Mouse (Mus musculus): ENCODE measurements around the gene Pim1. TPM values are rescaled to one million over a fixed set of nuclear protein-coding genes. Genes with fewer than 3 reads are reported as not detected.
"Not testable (repeated sequence)": the region's sequence is repeated elsewhere in the genome, so short reads cannot be mapped to it uniquely, and the experiment has no call there.

Gene Pim1
- total RNA-seq, 2 experiments from 2014 or later = 18.8 to 25.4 TPM

DNA sequence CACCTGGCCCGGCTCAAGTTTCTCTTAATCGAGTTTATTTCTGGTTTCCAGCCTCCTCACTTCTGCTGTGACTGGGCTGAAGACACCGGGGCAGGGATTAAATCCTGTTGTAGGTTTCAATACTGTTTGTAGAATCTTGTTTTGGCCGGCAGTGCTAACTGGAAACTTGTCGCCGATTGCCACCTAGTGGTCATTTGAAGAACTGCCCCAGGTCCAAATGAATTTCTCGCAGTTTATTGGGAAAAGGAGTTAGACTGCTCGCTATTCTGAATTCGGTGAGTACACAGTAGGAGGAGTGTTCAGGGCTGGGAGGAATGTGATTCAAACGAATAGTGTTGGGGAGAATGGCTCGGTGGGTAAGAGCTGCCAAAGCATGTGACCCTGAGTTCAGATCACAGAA lies 23.9 kb downstream of the Pim1 start:
- peak; percentile 83 for DNase-seq (ENCODE audit: low spot score)

DNA sequence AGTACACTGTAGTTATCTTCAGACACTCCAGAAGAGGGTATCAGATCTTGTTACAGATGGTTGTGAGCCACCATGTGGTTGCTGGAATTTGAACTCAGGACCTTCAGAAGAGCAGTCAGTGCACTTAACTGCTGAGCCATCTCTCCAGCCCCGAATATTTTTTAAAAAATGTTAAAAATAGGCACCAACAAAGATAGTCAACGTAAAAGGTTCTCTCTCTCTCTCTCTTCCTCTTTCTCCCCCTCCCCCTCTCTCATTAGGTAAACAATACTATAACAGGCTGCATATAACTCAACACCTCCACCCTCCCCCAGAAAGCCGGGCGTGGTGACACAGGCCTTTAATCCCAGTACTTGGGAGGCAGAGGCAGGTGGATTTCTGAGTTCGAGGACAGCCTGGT lies 28.1 kb downstream of the Pim1 start:
- not testable (repeated sequence) for DNase-seq (ENCODE audit: low spot score)

DNA sequence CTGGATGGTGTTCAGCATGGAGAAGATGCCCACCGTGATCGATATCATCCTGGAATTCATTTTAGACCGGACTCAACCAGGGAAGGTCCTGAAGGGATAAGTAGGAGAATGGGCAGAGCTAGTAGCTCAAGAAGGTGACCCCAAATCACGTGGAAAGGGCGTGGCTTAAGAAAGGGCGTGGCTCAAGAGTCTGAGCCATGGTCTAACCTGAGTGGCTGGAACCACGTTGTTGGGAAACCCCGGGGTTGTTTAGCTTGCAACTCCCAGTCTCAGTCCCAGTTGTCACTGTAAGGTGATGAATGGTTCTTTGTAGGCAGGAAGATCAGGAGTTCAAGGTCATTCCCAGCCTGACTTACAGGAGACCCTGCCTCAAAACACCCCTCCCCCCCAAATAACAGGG lies 29.2 kb downstream of the Pim1 start:
- no peak for DNase-seq (ENCODE audit: low spot score)

DNA sequence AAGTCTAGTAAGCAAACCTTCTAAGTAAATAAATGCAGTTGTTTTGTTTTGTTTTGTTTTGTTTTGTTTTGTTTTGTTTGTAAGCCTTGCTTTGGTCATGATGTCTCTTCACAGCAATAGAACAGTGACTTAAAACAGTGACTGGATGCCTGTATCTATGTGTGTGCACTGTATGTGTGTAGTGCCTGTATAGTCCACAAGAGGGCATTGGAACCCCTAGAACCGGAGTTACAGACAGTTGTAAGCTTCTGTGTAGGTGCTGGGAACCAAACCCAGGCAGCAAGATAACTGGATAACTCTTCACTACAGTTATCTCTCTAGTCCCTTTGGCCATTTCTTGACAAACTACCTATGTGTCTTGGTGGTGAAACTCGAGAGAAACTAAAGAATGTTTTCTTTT lies 35.1 kb downstream of the Pim1 start:
- no peak for DNase-seq (ENCODE audit: low spot score)

DNA sequence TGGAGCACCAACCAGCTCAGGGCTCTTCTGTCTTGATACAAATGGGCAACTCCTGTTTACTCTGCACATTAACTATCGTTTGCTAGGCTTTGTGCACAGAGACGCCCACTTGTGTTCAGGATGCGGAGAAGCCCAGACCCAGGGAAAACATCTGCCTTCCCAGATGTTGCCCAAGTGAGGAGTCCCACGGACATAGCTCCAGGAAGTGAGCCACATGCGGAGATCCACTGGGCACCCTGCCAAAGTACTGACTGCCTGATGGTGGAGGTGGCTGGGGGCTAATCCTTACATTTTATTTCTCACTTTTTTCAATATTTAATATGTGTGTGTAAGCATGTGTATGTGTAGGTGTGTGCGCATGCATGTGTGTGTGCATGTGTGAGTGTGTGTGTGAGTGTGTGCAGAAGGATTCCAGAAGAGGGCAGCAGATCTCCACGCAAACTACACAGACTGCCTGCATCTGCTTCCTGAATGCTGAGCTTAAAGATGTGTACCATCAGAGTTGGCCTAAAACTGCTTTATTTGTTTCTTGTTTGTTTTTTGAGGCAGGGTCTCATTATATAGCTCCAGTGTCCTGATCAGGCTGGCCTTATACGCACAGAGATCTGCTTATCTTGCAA lies 38.1 kb downstream of the Pim1 start:
- no peak for DNase-seq (ENCODE audit: low spot score)

DNA sequence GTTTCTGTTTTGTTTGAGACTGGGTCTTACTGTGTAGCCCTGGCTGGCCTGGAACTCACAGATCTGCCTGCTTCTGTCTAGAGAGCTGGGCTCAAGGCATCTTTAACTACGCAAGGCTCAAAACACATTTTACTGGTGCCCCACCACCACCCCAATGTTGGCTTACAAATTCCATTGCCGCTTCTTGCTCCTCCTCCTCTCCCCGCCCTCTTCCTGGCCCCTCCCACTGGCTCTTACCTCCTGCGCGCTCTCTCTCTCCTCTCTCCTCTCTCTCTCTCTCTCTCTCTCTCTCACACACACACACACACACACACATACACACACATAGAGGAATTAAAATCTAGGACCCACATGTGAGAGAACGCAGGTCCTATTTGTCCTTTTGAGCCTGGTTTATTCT lies 40.0 kb downstream of the Pim1 start:
- no peak for DNase-seq (ENCODE audit: low spot score)

DNA sequence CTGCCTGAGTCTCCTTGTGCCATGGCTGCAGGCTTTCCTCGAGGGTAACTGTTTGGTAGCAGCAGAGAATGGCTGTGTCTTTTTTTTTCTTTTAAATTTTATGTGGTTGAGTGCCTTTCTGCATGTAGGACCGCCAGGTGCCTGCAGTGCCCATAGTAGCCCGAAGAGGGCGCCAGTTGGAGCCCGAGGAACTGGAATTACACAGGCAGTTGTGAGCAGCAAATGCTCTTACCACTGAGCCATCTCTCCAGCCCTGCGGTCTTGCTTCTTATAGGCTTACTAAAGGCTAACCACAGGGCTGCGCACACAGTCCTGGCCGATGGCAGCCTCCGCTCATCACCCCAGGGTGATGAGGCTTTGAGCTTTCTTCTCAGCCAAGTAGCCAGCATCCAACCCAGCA lies 40.7 kb downstream of the Pim1 start:
- DNase-seq (ENCODE audit: low spot score) = no peak

DNA sequence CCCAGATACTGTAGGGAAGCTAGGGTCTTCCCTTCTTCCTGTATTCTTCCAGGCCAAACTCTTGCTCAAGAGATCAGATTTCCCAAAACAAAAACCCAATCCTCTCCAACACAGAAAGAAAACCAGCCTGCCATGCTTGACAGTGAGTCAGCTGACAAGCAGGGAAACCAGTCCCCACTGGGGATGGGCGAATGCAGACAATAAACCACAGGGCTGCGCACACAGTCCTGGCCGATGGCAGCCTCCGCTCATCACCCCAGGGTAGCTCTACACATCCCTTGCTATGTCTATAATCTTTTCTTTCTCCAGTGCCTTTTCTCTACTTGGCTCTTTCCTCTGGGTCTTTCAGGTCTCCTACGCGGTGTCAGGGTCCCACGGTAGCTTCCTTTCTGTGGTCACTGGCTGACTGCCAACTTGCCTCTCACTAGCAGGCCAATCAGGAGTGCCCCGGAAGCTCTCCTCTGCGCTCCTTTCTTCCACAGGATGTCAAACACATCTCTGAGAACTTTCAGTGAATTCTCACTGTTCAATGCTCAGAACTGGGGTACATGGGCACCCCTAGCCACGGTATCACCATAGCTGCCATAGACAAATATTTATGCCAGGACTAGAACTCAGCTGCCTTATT lies 41.3 kb downstream of the Pim1 start:
- DNase-seq (ENCODE audit: low spot score) = no peak

DNA sequence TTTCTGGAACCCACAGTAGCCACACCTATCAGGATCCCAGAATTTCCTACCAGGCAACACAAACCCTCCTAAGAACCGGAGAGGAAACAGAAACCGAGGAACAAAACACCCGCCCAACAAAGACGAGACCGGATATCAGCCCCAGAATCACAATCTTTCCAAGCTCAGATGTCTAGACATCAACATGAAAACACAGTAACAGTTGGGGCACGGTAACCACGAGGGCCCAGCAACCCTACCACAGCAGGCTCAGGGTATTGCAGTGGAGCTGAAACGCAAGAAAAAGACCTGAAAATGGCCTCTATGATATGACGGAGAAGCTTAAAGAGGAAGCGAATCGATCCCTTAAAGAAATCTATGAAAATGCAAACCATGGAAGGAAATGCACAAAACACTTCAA lies 43.3 kb downstream of the Pim1 start:
- DNase-seq (ENCODE audit: low spot score) = no peak

DNA sequence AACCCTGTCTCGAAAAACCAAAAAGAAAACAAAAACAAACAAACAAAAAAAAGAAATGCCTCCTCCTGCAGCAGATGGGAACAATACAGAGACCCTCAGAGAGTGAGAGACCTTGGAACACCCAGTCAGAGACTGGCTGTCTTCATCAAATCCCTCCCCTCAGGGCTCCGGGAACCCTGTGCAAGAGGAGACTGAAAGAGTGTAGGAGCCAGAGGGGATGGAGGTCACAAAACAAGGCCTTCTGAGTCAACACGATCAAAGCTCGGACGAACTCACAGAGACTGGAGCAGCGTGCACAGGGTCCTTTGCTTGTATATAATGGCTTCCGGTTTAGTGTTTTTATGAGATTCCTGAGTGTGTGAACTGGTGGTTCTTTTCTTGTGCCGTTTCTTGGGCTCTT lies 49.9 kb downstream of the Pim1 start:
- no peak for DNase-seq (ENCODE audit: low spot score)

DNA sequence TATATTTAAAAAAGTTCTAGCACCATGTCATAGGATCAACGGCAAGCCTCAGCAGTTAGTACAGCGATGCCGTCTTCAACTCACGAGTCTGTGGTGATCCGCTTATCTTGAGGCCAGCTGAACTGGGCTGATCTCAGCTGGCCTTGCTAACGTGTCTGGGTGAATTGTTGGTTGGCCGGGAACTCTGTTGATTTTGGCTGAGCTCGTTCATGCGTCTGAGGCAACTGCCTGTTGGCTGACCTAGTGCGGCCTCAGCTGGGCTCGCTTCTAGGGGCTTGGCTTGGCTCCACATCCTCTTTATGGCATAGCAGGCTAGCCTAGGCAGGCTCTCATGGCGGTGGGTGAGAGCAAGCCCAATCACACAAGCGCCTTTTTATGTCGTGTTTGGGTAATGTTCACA lies 50.9 kb downstream of the Pim1 start:
- peak; percentile 88 for DNase-seq (ENCODE audit: low spot score)

DNA sequence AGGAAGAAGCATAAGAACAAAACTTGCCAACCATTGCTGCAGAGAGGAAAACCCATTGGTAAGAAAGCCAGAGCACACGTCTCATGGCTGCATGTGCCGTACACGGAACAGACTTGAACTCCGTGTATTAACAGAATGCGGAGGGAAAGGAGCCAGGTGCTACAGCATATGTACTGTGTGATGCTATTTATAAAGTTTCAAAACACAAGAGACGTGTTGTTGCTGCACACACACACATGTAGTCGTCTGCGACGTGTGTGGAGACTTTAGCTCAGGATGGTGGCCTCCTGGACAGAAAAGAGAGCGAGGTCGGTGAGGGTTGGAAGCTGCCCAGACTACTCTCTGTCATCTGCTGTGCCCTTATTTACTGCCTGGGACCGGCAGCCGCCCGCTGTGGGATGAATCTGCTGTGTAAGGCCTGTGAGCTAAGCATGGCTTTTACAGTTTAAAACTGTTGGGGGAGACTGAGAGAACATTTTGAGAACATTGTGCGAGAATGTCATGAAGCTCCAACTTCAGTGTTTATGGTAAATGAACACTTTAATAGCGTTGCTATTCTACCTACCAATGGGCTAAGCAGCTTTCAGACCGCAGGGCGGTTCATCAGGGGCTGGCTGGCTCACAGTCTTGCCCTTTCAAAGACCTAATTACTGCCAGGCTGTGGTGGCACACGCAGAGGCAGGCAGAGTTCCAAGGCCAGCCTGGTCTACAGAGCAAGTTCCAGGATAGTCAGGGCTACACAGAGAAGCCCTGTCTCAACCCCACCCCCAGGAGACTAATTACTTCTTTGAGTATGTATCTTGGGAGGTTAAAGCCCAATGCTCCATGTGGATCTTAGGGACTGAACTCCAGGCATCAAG lies 52.5 kb downstream of the Pim1 start:
- no peak for DNase-seq (ENCODE audit: low spot score)

DNA sequence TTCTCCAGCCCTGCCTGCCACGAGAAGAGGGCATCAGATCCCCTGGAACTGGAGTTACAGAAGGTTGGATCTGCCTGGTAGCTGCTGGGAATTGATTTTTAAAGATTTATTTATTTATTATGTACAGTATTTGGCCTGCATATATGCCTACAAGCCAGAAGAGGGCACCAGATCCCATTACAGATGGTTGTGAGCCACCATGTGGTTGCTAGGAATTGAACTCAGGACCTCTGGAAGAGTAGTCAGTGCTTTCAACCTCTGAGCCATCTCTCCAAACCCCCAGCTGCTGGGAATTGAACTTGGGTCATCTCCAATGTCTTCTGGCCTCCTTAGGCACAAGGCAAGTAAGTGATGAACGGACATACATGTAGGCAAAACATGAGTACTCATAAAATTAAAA lies 53.5 kb downstream of the Pim1 start:
- DNase-seq (ENCODE audit: low spot score) = no peak

DNA sequence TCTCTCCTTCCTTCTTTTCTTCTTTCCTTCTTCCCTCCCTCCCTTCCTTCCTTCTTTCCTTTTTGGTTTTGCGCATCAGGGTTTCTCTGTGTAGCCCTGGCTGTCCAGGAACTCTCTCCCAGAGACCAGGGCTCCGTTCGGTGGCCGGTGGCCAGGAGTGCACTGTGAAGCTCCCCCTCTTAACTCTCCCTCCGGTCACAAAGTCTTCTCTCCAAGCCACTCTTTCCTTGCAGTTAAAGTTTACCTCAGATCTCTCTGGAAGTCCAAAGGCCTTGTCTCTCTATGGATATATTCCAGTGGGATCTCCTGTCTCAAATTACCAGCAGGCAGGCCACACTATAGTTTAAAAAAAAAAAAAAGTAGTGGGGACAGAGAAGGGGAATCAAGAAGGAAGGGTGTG lies 54.7 kb downstream of the Pim1 start:
- no peak for DNase-seq (ENCODE audit: low spot score)

Other genes with a start within 250 kb of the Pim1 start
- 1 to 10 TPM; 5.5 to 6.1 TPM for gene Ppil1, start 226.6 kb upstream of the Pim1 start, total RNA-seq (2021)
- 100 to 1,000 TPM; 119 to 125 TPM for gene BC004004, start 222.0 kb upstream of the Pim1 start, total RNA-seq (2021)
- 10 to 100 TPM; 16.2 to 23.7 TPM for gene Pi16, start 173.1 kb upstream of the Pim1 start, total RNA-seq (2021)
- gene Mtch1, start 142.8 kb upstream of the Pim1 start, total RNA-seq (2021) = 10 to 100 TPM; 80.1 to 88.4 TPM
- gene Fgd2, start 129.8 kb upstream of the Pim1 start, total RNA-seq (2021) = 1 to 10 TPM in 1 of 2 experiments, under 1 TPM in 1; 0.68 to 1.6 TPM
- gene Gm17657, start 58.9 kb downstream of the Pim1 start, total RNA-seq (2021) = not detected
- 10 to 100 TPM in 1 of 2 experiments, 1 to 10 TPM in 1; 9.2 to 10.7 TPM for gene Tbc1d22b, start 59.0 kb downstream of the Pim1 start, total RNA-seq (2021)
- gene Tmem217, start 61.6 kb downstream of the Pim1 start, total RNA-seq (2021) = not detected
- gene Rnf8, start 124.0 kb downstream of the Pim1 start, total RNA-seq (2021) = 10 to 100 TPM; 17.4 to 20.1 TPM
- gene Gm28043, start 124.1 kb downstream of the Pim1 start, total RNA-seq (2021) = under 1 TPM; 0.66 to 0.71 TPM
- 10 to 100 TPM; 39.4 to 43.5 TPM for gene Cmtr1, start 169.8 kb downstream of the Pim1 start, total RNA-seq (2021)
- gene Ccdc167, start 226.3 kb downstream of the Pim1 start, total RNA-seq (2021) = 1 to 10 TPM; 5.9 to 6.3 TPM